Mouse (Mus musculus) testis, adult 2 months (tissue): ENCODE data around the gene Rock2. TPM values are rescaled to one million over a fixed set of nuclear protein-coding genes. Genes with fewer than 3 reads are reported as not detected.

Source experiments
- H3K27ac ChIP-seq: fragments of 200-500 bp; 2 replicates; pipeline ENCODE4 v1.5.1; 2012; ENCODE audit warnings: low read depth, low read length; ENCODE audit not compliant: control insufficient read depth, insufficient read depth
- H3K27me3 ChIP-seq: fragments of 200-500 bp; 2 replicates; pipeline ENCODE4 v1.6.1; 2012; ENCODE audit warnings: mild to moderate bottlenecking, low read length, moderate library complexity; ENCODE audit not compliant: control insufficient read depth, insufficient read depth
- H3K36me3 ChIP-seq: fragments of 200-500 bp; 2 replicates; pipeline ENCODE4 v1.6.1; 2012; ENCODE audit warnings: mild to moderate bottlenecking, low read length; ENCODE audit not compliant: control insufficient read depth, insufficient read depth
- H3K4me1 ChIP-seq: fragments of 200-500 bp; 2 replicates; pipeline ENCODE4 v1.6.1; 2012; ENCODE audit warnings: low read length; ENCODE audit not compliant: control insufficient read depth, insufficient read depth
- H3K4me3 ChIP-seq: fragments of 200-500 bp; 2 replicates; pipeline ENCODE4 v1.5.1; 2012; ENCODE audit warnings: low read depth, mild to moderate bottlenecking, low read length, moderate library complexity, mixed read lengths; ENCODE audit not compliant: control insufficient read depth
- CTCF ChIP-seq: fragments of 200-500 bp; IDR thresholded peaks from 2 replicates; pipeline ENCODE4 v1.5.1; 2012; ENCODE audit warnings: low read depth, mild to moderate bottlenecking, inconsistent platforms, low read length, moderate library complexity; ENCODE audit not compliant: control insufficient read depth, insufficient read depth, insufficient replicate concordance
- POLR2A ChIP-seq: fragments of 200-500 bp; IDR thresholded peaks from 2 replicates; pipeline ENCODE4 v1.6.1; 2012; ENCODE audit warnings: low read depth, mild to moderate bottlenecking, inconsistent platforms, low read length, moderate library complexity; ENCODE audit not compliant: control insufficient read depth
- polyA plus RNA-seq: library from polyadenylated mRNA; depleted of rRNA; stranded (reverse); fragments of >200 nt; gene quantifications from 2 replicates; pipeline ENCODE4 v1.2.3, GENCODE M21; 2012

Rock2 gene
- polyA plus RNA-seq, 1 experiment, result 2.9 TPM

- Histone ChIP-seq H3K36me3 (no peaks in the 10 kb centered on the region), H3K27ac (no peak overlapping the region), H3K4me3 (no peak overlapping the region), H3K27me3 (no peaks in the 10 kb centered on the region), H3K4me1 (peaks cover 7% of the 10 kb centered on the region)
- TF ChIP-seq CTCF, result no peak
- TF ChIP-seq POLR2A, result no peak
Measured at GRCm38 (mm10) chr12:16873549-16873948, 21.1 kb upstream of the Rock2 start.

GRCm38 (mm10) chr12:16874086-16874485, 20.6 kb upstream of the Rock2 start:
- no peak overlapping the region for H3K27ac ChIP-seq
- no peak overlapping the region for H3K4me3 ChIP-seq
- no peaks in the 10 kb centered on the region for H3K27me3 ChIP-seq
- H3K4me1 ChIP-seq, result peaks cover 4% of the 10 kb centered on the region; the same call in 1 of the 2 replicates
- TF ChIP-seq CTCF (no peak), POLR2A (no peak)
- H3K36me3 ChIP-seq, result no peaks in the 10 kb centered on the region

GRCm38 (mm10) chr12:16875269-16875668, 19.4 kb upstream of the Rock2 start:
- no peaks in the 10 kb centered on the region for H3K27me3 ChIP-seq
- no peak overlapping the region for H3K4me3 ChIP-seq
- H3K4me1 ChIP-seq, result peaks cover 2% of the 10 kb centered on the region; the same call in 1 of the 2 replicates
- no peak overlapping the region for H3K27ac ChIP-seq
- no peak for TF ChIP-seq CTCF
- TF ChIP-seq POLR2A, result no peak
- no peaks in the 10 kb centered on the region for H3K36me3 ChIP-seq

- no peak overlapping the region for H3K4me3 ChIP-seq
- H3K36me3 ChIP-seq, result no peaks in the 10 kb centered on the region
- H3K27me3 ChIP-seq, result no peaks in the 10 kb centered on the region
- H3K27ac ChIP-seq, result no peak overlapping the region
- TF ChIP-seq POLR2A, result no peak
- TF ChIP-seq CTCF, result no peak
- no peaks in the 10 kb centered on the region; the same call in 1 of the 2 replicates for H3K4me1 ChIP-seq
Measured at GRCm38 (mm10) chr12:16875678-16876077, 19.0 kb upstream of the Rock2 start.

- H3K27me3 ChIP-seq, result no peaks in the 10 kb centered on the region
- H3K36me3 ChIP-seq, result no peaks in the 10 kb centered on the region
- H3K4me3 ChIP-seq, result no peak overlapping the region
- no peaks in the 10 kb centered on the region for H3K4me1 ChIP-seq
- no peak overlapping the region for H3K27ac ChIP-seq
- TF ChIP-seq POLR2A, result no peak
- no peak for TF ChIP-seq CTCF
Measured at GRCm38 (mm10) chr12:16876667-16877066, 18.0 kb upstream of the Rock2 start.

GRCm38 (mm10) chr12:16877141-16877540, 17.6 kb upstream of the Rock2 start:
- H3K4me1 ChIP-seq, result no peaks in the 10 kb centered on the region
- peak overlapping the region; percentile 4; the same call in 1 of the 2 replicates for H3K27ac ChIP-seq
- H3K36me3 ChIP-seq, result no peaks in the 10 kb centered on the region
- TF ChIP-seq CTCF, result no peak
- no peak for TF ChIP-seq POLR2A
- no peak overlapping the region for H3K4me3 ChIP-seq
- no peaks in the 10 kb centered on the region for H3K27me3 ChIP-seq

- no peaks in the 10 kb centered on the region for H3K4me1 ChIP-seq
- no peak for TF ChIP-seq POLR2A
- TF ChIP-seq CTCF, result no peak
- H3K27ac ChIP-seq, result no peak overlapping the region
Measured at GRCm38 (mm10) chr12:16877679-16878078, 17.0 kb upstream of the Rock2 start.

GRCm38 (mm10) chr12:16879369-16879768, 15.3 kb upstream of the Rock2 start:
- Histone ChIP-seq H3K27me3 (no peaks in the 10 kb centered on the region), H3K4me1 (no peaks in the 10 kb centered on the region), H3K27ac (no peak overlapping the region), H3K4me3 (no peak overlapping the region), H3K36me3 (no peaks in the 10 kb centered on the region)
- TF ChIP-seq POLR2A (no peak), CTCF (no peak)

More at GRCm38 (mm10) chr12:16877679-16878078, 17.0 kb upstream of the Rock2 start:
- Histone ChIP-seq H3K27me3 (no peaks in the 10 kb centered on the region), H3K4me3 (no peak overlapping the region), H3K36me3 (no peaks in the 10 kb centered on the region)
